Mouse (Mus musculus) embryonic facial prominence, embryonic 12.5 days (tissue): ENCODE results near the gene Itpripl2. TPM values are rescaled to one million over a fixed set of nuclear protein-coding genes. Genes with fewer than 3 reads are reported as not detected.

ENCODE experiments used
- ATAC-seq: fragments of 200-750 bp; cut with Nextera tagmentation; 2 replicates; pipeline ENCODE4 v1.8.0; 2017; ENCODE audit not compliant: insufficient number of reproducible peaks, insufficient read depth, low FRiP score, low TSS enrichment
- H3K27ac ChIP-seq: fragments of 300-500 bp; sonication (generic); 2 replicates; pipeline ENCODE4 v1.5.1; 2016; ENCODE audit warnings: mild to moderate bottlenecking
- H3K27me3 ChIP-seq: fragments of 300-500 bp; sonication (generic); 2 replicates; pipeline ENCODE4 v1.6.1; 2016; ENCODE audit warnings: mild to moderate bottlenecking, moderate library complexity
- H3K36me3 ChIP-seq: fragments of 300-500 bp; sonication (generic); 2 replicates; pipeline ENCODE4 v1.6.1; 2016; ENCODE audit warnings: mild to moderate bottlenecking
- H3K4me1 ChIP-seq: fragments of 300-500 bp; sonication (generic); 2 replicates; pipeline ENCODE4 v1.6.1; 2016
- H3K4me2 ChIP-seq: fragments of 300-500 bp; sonication (generic); replicated peaks from 2 replicates; pipeline ENCODE4 v1.6.1; 2016; ENCODE audit warnings: mild to moderate bottlenecking, moderate library complexity
- H3K4me3 ChIP-seq: fragments of 300-500 bp; sonication (generic); 2 replicates; pipeline ENCODE4 v1.5.1; 2016; ENCODE audit warnings: mild to moderate bottlenecking
- H3K9ac ChIP-seq: fragments of 300-500 bp; sonication (generic); 2 replicates; pipeline ENCODE4 v1.6.1; 2016; ENCODE audit warnings: mild to moderate bottlenecking, moderate library complexity
- H3K9me3 ChIP-seq: fragments of 300-500 bp; sonication (generic); 2 replicates; pipeline ENCODE4 v1.6.1; 2016; ENCODE audit warnings: mild to moderate bottlenecking, moderate library complexity
- WGBS: fragments of 180-500 bp; shearing (Covaris S2); methylation state at CpG from one replicate; pipeline ENCODE4 v1.1.7; 2016; 5-methylcytosine and 5-hydroxymethylcytosine counted together
- polyA plus RNA-seq: library from polyadenylated mRNA; unstranded; fragments of >200 nt; fragmentation: Nextera tagmentation; extraction: Ambion mirVana; gene quantifications from 2 replicates; pipeline ENCODE4 v1.2.1, GENCODE M21; 2016

Gene Itpripl2
- polyA plus RNA-seq, 1 experiment from 2014 or later = 5.2 TPM

DNA sequence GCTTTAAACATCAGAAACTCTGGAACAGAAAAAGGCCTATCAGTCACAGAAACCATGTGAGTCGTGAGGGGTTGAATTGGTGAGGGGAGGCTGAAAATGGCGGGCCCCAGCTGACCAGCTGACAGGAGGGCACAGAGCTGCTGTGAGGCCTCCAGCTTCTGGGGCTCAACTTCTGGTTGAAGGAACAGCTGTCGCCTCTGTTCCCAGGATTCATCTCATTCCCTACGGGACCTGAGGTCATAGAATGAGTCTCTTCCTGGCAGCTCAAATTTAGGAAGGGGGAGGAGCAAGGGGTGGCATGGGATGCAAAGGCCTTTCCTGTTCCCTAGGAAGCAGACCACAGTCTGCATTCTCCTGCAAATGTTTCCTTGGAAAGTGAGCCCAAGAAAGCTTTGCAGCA is 12.1 kb upstream of the Itpripl2 start:
- no peak for ATAC-seq
- H3K9me3 ChIP-seq = no peaks in the 10 kb centered on the region
- peaks cover 2% of the 10 kb centered on the region; the same call in 1 of the 2 replicates for H3K4me1 ChIP-seq
- no peaks in the 10 kb centered on the region for H3K36me3 ChIP-seq
- no peaks in the 10 kb centered on the region for H3K27me3 ChIP-seq
- H3K9ac ChIP-seq = no peak overlapping the region
- no peak overlapping the region for H3K27ac ChIP-seq
- WGBS = 49% methylated on average over 4 of the region's 4 CpGs
- H3K4me2 ChIP-seq = no peak overlapping the region
- H3K4me3 ChIP-seq = no peak overlapping the region

DNA sequence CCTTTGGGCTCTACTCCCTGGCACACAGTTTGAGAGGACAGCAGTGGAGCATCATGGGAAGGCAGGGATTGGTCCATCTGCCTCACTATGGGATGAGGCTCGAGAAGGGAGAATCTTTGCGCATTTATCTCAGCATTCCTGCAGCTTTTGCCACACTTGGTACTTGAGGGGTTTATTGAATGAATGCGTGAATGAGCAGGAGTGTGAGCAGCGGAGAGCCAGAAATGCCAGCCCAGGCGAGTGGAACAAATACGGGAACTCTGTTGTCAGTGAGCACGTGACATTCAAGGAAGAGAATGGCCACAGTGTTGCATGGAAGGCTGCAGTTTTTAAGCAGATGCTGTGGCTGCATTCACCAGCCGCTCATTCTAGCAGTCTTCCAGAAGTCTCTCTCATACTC is 10.6 kb upstream of the Itpripl2 start:
- peaks cover 2% of the 10 kb centered on the region; the same call in 1 of the 2 replicates for H3K4me1 ChIP-seq
- H3K27me3 ChIP-seq = no peaks in the 10 kb centered on the region
- H3K27ac ChIP-seq = no peak overlapping the region
- H3K4me2 ChIP-seq = no peak overlapping the region
- H3K36me3 ChIP-seq = no peaks in the 10 kb centered on the region
- H3K4me3 ChIP-seq = no peak overlapping the region
- no peak overlapping the region for H3K9ac ChIP-seq
- no peaks in the 10 kb centered on the region for H3K9me3 ChIP-seq
- 80% methylated on average over 8 of the region's 8 CpGs for WGBS
- no peak for ATAC-seq

DNA sequence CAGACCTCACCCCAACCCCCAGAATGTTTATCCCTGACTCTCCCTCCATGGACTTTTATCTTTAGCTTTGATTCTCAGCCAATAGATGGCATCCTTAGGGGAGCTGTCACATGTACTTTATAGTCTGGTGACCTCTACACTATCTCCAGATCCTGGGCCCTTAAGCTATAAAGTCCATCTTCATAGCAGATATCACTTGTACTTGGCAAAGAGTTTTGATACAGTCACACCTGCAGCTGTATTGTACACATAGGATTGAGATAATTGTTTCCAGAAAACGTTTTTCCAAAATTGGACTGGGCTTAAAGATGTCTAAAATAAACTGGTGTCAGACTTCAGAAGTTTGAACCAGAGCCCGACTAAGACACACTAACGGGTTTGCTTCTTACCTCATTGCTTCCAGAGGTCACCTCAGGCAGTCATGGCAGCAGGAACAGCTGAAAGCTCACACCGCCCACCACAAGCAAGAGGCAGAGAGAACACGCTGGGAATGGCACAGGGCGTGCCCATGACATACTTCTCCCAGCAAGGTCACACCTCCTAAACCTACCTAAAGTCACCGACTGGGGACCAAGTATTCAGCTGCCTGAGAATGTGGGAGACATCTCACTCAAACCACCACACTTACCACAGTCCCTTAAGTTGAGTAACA is 8.1 kb upstream of the Itpripl2 start:
- Histone ChIP-seq H3K9me3 (no peaks in the 10 kb centered on the region), H3K27ac (no peak overlapping the region), H3K9ac (no peak overlapping the region), H3K4me3 (no peak overlapping the region), H3K4me1 (peaks cover 2% of the 10 kb centered on the region; the same call in 1 of the 2 replicates), H3K27me3 (no peaks in the 10 kb centered on the region), H3K36me3 (no peaks in the 10 kb centered on the region), H3K4me2 (no peak overlapping the region)
- ATAC-seq = no peak
- 51% methylated on average over 7 of the region's 7 CpGs for WGBS

DNA sequence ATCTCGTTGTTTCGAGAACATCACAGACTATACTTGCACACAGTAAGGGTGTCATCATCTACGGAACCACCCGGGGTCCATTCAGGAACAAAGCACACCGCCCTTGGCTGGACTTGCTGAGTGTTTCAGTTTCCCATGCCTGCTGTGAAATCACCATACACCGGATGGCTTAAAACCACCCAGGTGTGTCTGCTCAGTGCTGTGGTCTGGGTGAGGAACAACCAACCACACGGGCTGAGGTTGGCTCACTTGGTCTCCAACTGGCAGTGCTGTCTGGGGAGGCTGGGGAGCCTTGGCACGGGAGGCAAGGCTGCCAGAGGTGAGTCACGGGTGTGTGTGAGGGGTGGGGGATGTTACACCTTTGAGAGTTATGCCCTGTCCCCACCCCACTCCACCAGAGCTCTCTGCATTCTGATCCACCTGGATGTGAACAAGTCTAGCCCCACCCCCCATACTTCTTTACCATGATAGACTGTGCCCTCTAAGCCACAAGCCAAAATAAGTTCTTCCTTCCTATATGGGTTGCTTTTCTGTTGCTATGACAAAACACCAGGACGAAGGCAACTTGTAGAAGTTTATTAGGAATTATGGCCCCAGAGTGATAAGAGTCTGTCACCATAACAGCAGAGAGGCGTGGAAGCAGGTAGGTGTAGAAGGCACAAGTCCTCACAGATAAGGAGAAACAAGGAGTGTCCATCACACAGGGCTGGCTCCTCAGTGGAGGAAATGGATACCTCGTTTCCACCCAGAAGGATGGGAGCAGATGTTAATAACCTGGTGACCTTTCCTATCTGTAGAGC is 7.4 kb upstream of the Itpripl2 start:
- no peak overlapping the region for H3K9ac ChIP-seq
- no peak overlapping the region for H3K4me2 ChIP-seq
- WGBS = 84% methylated on average over 12 of the region's 12 CpGs
- no peaks in the 10 kb centered on the region for H3K9me3 ChIP-seq
- H3K27ac ChIP-seq = no peak overlapping the region
- peaks cover 2% of the 10 kb centered on the region; the same call in 1 of the 2 replicates for H3K4me1 ChIP-seq
- no peaks in the 10 kb centered on the region for H3K27me3 ChIP-seq
- H3K36me3 ChIP-seq = no peaks in the 10 kb centered on the region
- no peak for ATAC-seq
- H3K4me3 ChIP-seq = no peak overlapping the region

DNA sequence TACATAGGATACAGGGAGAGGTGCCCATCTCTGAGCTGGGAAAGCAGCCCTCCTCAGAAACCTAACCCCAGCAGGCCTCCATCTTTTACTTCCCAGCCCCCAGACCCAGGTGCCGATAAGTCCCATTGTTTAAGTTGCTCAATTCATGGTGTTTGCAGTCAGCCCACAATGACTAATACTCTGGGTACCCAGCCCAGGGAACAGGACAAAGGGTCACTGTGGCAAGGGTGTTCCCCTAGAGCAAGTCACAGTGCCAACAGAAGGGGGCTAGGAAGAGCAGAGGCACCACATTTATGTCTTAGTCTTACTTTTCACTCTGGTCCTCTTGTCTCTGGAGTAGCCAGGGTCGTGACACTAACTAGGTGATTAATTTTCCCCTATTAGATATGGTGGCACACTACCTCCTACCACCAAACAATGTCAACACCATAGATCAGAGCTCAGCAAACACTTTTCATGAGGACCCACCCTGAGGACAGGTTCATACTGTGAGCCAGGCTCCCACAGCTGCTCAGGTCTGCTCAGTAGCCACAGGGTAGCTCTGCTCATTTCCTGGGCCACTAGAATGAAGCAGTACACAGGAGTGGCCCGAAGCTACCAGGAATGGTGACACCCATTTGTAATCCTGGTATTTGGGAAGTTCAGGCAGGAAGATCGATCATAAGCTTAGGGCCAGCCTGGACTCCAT is 3.3 kb upstream of the Itpripl2 start:
- WGBS = 71% methylated on average over 4 of the region's 4 CpGs
- Histone ChIP-seq H3K27me3 (peaks cover 14% of the 10 kb centered on the region), H3K4me3 (no peak overlapping the region), H3K9ac (no peak overlapping the region), H3K4me1 (peaks cover 12% of the 10 kb centered on the region), H3K9me3 (no peaks in the 10 kb centered on the region), H3K36me3 (no peaks in the 10 kb centered on the region), H3K27ac (no peak overlapping the region), H3K4me2 (no peak overlapping the region)
- ATAC-seq = no peak

DNA sequence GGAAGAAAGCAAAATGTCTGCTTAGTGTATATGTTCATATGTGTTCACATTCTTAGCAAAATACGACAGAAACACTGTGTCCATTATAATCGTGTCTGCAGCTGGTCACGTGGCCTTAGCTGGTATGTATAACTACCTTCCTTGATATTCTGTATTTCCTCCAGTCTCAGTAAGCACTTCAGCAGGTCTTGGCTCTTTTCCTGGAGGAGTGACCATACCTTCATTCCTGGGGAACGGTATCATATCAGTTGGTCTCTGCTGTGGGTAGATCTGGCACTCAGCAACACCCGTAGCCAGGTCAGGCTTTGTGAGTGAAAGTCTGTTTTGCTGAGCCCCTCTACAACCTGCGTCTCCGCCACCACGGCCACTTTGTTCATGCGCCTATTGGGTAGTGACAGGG is 2.1 kb upstream of the Itpripl2 start:
- Histone ChIP-seq H3K9me3 (no peaks in the 10 kb centered on the region), H3K4me2 (no peak overlapping the region), H3K36me3 (no peaks in the 10 kb centered on the region), H3K9ac (no peak overlapping the region), H3K27ac (no peak overlapping the region), H3K27me3 (peaks cover 23% of the 10 kb centered on the region), H3K4me1 (peaks cover 15% of the 10 kb centered on the region), H3K4me3 (no peak overlapping the region)
- 89% methylated on average over 9 of the region's 9 CpGs for WGBS
- no peak for ATAC-seq

DNA sequence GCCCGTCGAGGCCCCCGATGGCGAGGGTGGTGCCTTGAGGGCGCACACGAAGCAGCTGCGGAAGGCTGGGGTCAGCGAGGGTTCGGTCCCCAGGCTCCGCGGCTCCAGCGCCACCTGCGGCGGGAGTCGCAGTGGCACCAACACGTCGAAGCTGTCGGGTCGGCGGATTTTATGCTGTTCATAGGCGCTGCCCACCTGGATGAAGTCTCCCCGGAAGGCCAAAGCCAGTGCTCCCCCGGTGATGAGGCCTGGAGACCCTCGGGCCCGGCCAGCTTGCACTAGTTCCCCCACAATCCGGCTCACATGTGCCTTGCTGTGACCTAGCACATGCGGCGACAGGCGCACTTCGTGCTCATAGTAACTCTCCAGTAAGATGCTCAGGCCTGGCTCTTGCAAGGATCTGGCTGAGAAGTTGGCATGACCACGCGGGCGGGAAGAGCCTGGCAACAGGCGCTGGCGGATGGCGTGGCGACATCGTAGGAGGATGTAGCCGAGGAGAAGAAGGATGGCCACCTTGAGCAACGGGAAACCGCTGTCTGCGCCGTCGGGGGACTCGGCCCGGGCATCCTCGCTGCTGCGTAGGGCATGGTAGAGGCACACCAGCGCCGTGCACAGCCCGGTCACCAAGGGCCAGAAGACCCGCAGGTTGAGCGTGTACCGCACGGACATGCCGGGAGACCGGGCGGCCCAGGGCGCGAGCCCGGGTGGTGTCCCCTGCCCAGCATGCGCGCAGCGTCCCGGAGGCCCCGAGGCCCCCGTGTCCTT is 927 bp downstream of the Itpripl2 start:
- Histone ChIP-seq H3K9me3 (no peaks in the 10 kb centered on the region), H3K27me3 (peaks cover 23% of the 10 kb centered on the region), H3K27ac (peak overlapping the region; percentile 74; the same call in 1 of the 2 replicates), H3K36me3 (no peaks in the 10 kb centered on the region), H3K4me2 (peak overlapping the region; percentile 85), H3K4me1 (peaks cover 29% of the 10 kb centered on the region), H3K4me3 (peak overlapping the region; percentile 60), H3K9ac (peak overlapping the region; percentile 81)
- ATAC-seq = peak; percentile 39
- WGBS = 3% methylated on average over 67 of the region's 67 CpGs

DNA sequence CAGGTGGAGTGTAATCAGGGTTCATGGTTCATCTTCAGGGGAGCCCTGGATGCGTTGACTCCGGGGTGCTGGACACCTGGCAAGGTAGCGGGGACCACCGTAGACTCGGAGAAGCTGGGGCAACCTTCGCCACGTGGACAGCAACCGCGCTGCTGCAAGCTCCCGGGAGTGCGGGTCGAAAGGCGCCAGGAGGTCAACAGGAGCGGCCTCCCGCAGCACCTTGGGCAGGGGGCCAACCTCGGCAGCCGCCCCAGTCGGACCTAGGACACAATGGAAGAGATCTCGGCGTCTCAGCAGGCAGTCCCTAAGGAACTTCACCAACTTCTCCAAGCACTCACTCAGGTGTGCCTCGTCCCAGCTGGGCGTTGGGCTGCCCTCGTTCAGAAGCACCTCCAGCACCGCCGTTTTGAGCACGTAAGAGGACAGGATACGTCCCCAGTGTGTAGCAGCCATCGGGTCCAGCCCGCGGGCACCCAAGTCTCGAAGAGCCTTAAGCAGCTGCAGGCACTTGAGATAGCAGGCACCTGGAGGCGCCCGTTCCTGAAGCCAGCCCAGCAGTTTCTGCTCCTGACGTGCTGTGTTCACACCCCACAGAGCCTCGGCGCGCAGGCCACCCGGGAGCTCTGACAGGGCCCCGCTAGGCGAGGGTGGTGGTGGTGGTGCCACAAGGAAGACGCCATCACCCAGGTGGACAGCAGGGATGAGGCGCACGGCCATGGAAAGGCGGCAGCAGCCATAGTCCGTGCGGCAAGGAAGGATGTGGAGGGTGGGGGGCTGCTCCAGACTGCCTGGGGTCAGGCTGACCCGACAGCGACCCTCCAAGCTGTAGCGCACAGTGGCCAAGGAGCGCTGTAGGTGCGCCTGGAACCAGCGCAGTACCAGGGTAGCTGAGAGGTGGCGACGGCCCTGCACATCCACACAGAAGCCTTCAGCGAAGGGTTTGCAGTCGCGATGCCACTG is 1.8 kb downstream of the Itpripl2 start:
- peaks cover 23% of the 10 kb centered on the region for H3K27me3 ChIP-seq
- H3K4me2 ChIP-seq = peak overlapping the region; percentile 85
- H3K27ac ChIP-seq = no peak overlapping the region
- H3K9ac ChIP-seq = peak overlapping the region; percentile 81; the same call in 1 of the 2 replicates
- no peaks in the 10 kb centered on the region for H3K9me3 ChIP-seq
- peak overlapping the region; percentile 60 for H3K4me3 ChIP-seq
- WGBS = 22% methylated on average over 57 of the region's 57 CpGs
- H3K4me1 ChIP-seq = peaks cover 29% of the 10 kb centered on the region
- ATAC-seq = no peak
- no peaks in the 10 kb centered on the region for H3K36me3 ChIP-seq

DNA sequence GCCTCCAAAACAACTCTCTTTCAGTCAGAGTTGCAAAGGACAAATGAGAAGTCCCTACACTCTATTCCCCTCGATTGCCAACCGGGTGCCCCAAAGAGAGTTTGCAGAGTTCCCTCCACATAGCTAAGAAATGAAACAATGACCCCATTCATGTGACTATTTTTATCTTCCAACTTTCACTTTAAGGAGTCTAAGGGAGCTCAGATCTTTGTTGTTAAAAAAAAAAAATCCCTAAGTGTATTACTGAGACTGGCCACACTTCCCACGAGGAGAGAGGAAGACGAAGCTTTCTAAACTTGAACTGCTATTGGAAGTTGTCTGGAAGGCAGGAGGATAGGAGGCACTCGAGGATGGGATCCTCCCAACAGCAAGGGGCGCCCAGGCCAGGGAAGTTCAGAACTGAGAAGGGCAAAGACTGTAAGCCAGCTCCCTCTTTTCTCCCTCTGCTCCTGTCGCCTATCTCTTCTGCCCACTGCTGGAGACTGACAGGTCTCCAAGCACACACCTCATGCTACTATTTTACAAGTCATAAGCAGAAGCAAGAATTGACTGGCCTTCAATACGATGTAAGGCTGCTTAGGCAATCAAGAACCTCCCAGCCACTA is 3.6 kb downstream of the Itpripl2 start:
- Histone ChIP-seq H3K4me2 (peak overlapping the region; percentile 7), H3K4me3 (no peak overlapping the region), H3K9me3 (no peaks in the 10 kb centered on the region), H3K36me3 (peaks cover 3% of the 10 kb centered on the region; the same call in 1 of the 2 replicates), H3K9ac (no peak overlapping the region), H3K4me1 (peaks cover 29% of the 10 kb centered on the region), H3K27me3 (peaks cover 23% of the 10 kb centered on the region), H3K27ac (no peak overlapping the region)
- WGBS = 24% methylated on average over 8 of the region's 8 CpGs
- no peak for ATAC-seq

DNA sequence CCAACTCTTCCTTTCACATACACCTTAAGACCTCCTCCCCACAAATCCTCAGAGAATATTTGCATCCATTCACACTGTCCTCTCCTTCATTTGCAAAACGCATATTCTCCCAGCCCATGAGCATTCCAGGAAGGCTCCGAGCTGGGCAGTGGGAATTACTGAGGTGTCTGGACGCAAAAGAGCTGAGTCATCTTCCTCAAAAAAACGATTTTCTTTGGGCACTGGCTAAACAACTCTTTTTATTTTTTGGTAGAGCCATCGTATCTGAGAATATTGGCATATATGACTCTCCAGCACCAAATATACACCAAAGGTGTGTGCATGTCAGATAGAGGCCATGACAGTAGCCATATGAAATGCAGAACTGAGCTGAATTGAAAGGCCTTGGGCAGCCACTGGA is 4.9 kb downstream of the Itpripl2 start:
- Histone ChIP-seq H3K9ac (no peak overlapping the region), H3K9me3 (no peaks in the 10 kb centered on the region), H3K36me3 (peaks cover 3% of the 10 kb centered on the region; the same call in 1 of the 2 replicates), H3K4me2 (no peak overlapping the region), H3K4me3 (no peak overlapping the region), H3K27ac (no peak overlapping the region), H3K4me1 (peaks cover 29% of the 10 kb centered on the region), H3K27me3 (peaks cover 23% of the 10 kb centered on the region)
- WGBS = 61% methylated on average over 5 of the region's 5 CpGs
- ATAC-seq = no peak
